Mouse (Mus musculus) heart, adult 8-10 months (tissue): ENCODE measurements at regions not wholly inside any gene's neighbourhood (a gene's known extent, or its start where the extent isn't known, plus 50 kb on each side); places are given as distances from the start of the nearest gene placed in this dataset.

ENCODE experiments used
- DNase-seq: peaks from one replicate; pipeline ENCODE4 v3.0.0; 2022; ENCODE audit warnings: low spot score

GRCm38 (mm10) chr5:58705561-58705960 is 987.8 kb downstream of the Pcdh7 start:
- DNase-seq = no peak

DNA sequence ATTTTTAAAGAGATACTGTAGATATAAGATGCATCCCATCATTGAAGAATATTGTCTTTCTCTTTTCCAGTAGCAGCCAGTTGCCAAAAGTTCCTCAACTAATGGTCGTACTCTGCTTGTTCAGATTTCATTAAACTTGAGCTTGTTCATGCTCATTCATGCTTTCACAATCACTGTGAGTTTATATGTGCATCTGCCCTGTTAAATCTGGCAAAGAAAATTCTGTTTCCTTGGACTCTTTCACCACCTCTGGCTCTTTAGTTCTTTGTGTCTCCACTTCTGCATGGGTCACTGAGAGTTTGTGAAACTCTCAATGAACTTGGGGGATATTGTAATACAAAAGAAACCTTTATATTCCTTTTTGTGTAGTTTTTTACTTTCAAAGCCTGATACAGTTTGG is 994.6 kb downstream of the Pcdh7 start:
- DNase-seq = no peak

DNA sequence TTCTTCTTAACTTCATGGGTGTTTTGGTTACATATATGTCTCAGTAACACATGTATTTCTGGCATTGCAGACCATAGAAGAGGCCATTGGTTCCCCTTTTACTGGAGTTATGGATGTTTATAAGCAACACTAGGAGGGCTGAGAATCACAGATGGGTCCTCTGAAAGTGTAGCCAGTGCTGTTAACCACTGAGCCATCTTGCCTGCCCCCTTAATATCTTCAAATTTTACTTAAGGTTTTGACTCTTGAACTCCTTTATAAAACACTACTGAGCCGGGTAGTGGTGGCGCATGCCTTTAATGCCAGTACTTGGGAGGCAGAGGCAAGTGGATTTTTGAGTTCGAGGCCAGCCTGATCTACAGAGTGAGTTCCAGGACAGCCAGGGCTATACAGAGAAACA is 1015.6 kb downstream of the Pcdh7 start:
- DNase-seq = no peak

GRCm38 (mm10) chr5:58733961-58734360 is 1016.2 kb downstream of the Pcdh7 start:
- no peak for DNase-seq

DNA sequence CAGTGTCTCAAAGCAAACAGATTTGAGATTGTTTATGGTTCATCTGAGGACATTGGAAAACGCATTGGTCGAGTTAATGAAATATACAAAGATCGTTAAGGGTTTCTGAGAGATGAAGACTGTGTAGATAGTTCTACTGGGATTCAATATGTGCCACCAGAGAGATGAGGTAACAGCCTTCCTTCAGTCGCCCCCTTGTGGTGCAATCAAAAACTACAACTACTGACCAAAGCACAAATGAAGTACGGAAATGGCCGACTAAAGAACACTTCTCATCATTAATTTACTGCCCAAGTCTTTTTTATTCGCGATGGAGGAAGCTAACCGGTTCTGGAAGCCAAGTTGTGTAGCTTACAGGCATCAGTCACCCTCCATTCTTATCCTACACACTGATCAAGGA is 1018.8 kb downstream of the Pcdh7 start:
- DNase-seq = peak; percentile 46

GRCm38 (mm10) chr5:58737264-58737883 is 1019.6 kb downstream of the Pcdh7 start:
- DNase-seq = no peak

- no peak for DNase-seq
Observed at GRCm38 (mm10) chr5:58738041-58738440, 1020.3 kb downstream of the Pcdh7 start.

DNA sequence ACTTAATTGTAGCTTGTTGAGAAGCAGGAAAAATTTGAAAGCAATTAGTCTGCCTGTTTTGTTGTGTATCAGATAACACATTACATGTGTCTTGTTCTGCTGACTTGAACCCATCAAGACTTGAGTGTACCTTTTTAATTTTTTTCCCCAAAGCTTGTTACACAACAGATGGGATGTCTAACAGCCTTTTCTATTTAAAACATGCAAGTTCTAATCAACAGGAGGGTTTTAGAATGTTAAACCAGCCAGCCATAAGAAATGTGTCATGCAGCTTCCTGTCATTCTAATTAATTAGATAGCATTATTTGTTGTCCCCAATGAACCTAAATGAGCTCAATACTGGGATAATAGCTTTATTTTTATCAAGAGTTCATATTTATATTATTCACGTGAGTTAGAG is 1023.0 kb downstream of the Pcdh7 start:
- DNase-seq = no peak

DNA sequence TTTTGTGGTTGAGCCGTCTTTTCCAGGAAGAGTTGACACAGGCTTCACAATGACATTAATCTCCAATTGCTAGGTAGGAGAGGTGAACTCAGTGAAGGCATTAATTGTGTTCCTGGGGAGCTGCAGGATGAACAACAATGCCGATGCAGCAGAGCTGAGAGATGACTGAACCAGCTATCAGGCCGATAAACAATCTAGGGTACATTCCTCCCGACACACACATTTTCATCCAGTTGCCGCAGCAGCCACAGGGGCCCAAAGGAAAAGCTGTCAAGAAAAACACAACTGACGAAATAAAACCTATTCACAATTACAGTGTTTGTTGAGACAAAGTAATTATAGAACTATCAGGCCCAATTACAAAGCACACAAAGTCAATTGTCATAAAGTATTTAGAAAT is 1029.9 kb downstream of the Pcdh7 start:
- no peak for DNase-seq

DNA sequence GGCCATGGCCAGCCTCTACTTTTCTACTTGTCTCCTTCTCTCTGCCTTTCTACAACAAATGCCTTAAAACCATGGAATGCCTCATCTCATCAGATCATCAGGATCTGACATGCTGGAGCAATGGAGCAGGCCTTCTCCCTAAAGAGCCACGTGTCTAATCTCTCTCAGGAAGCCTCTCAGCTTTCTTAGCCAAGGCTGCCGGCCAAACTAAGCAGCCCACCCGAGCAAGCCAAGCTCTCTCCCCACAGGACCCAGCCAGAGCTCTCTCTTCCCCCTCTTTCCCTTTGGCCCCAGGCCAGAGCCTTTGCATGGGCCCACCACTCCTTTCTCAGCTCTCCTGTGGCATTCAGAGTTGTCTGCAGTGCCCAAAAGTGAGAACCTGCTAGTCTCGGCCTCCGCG is 1034.0 kb downstream of the Pcdh7 start:
- no peak for DNase-seq
